Mouse (Mus musculus) kidney, embryonic 14.5 days (tissue): ENCODE results near the gene Npas1. TPM values are rescaled to one million over a fixed set of nuclear protein-coding genes. Genes with fewer than 3 reads are reported as not detected.
A peak's percentile ranks its signal among the peaks of the same experiment; 100 is the strongest.

Experiments
- ATAC-seq: fragments of 200-750 bp; cut with Nextera tagmentation; 2 replicates; pipeline ENCODE4 v1.8.0; 2017; ENCODE audit warnings: moderate number of reproducible peaks, mild to moderate bottlenecking, moderate TSS enrichment, moderate library complexity; ENCODE audit not compliant: low FRiP score, low TSS enrichment
- H3K27ac ChIP-seq: fragments of 300-500 bp; sonication (generic); 2 replicates; pipeline ENCODE4 v1.5.1; 2014; ENCODE audit warnings: low read depth, mild to moderate bottlenecking, low read length, moderate library complexity, mixed read lengths
- H3K27me3 ChIP-seq: fragments of 300-500 bp; sonication (generic); 2 replicates; pipeline ENCODE4 v1.6.1; 2014; ENCODE audit warnings: mild to moderate bottlenecking, low read length; ENCODE audit not compliant: control insufficient read depth, insufficient read depth
- H3K36me3 ChIP-seq: fragments of 300-500 bp; sonication (generic); 2 replicates; pipeline ENCODE4 v1.6.1; 2014; ENCODE audit warnings: low read length, mixed read lengths; ENCODE audit not compliant: control insufficient read depth, insufficient read depth
- H3K4me1 ChIP-seq: fragments of 300-500 bp; sonication (generic); 2 replicates; pipeline ENCODE4 v1.6.1; 2014; ENCODE audit warnings: low read length, mixed read lengths; ENCODE audit not compliant: control insufficient read depth, insufficient read depth
- H3K4me2 ChIP-seq: fragments of 300-500 bp; sonication (generic); replicated peaks from 2 replicates; pipeline ENCODE4 v1.6.1; 2014; ENCODE audit warnings: low read depth, mild to moderate bottlenecking, low read length
- H3K4me3 ChIP-seq: fragments of 300-500 bp; sonication (generic); 2 replicates; pipeline ENCODE4 v1.5.1; 2014; ENCODE audit warnings: mild to moderate bottlenecking, low read length
- H3K9ac ChIP-seq: fragments of 300-500 bp; sonication (generic); 2 replicates; pipeline ENCODE4 v1.6.1; 2014; ENCODE audit warnings: low read depth, mild to moderate bottlenecking, low read length, moderate library complexity
- H3K9me3 ChIP-seq: fragments of 300-500 bp; sonication (generic); 2 replicates; pipeline ENCODE4 v1.6.1; 2016; ENCODE audit warnings: low read length; ENCODE audit not compliant: control insufficient read depth
- WGBS: fragments of 180-500 bp; shearing (Covaris S2); extraction: QIAGEN DNeasy Blood & Tissue Kit; methylation state at CpG from one replicate; pipeline ENCODE4 v1.1.7; 2014; 5-methylcytosine and 5-hydroxymethylcytosine counted together
- polyA plus RNA-seq: library from polyadenylated mRNA; unstranded; fragments of >200 nt; fragmentation: Nextera tagmentation; extraction: Ambion mirVana; gene quantifications from 2 replicates; pipeline ENCODE4 v1.2.1, GENCODE M21; 2014

The Npas1 gene
- polyA plus RNA-seq, 1 experiment from 2014 or later, result not detected

- H3K4me1 ChIP-seq, result no peaks in the 10 kb centered on the region
- peaks cover 9% of the 10 kb centered on the region; the same call in 1 of the 2 replicates for H3K27me3 ChIP-seq
- H3K4me3 ChIP-seq, result no peak overlapping the region
- ATAC-seq, result no peak; the same call in 1 of the 2 replicates
- no peaks in the 10 kb centered on the region for H3K36me3 ChIP-seq
- no peak overlapping the region for H3K4me2 ChIP-seq
- no peak overlapping the region for H3K27ac ChIP-seq
- no peaks in the 10 kb centered on the region for H3K9me3 ChIP-seq
- no peak overlapping the region for H3K9ac ChIP-seq
- WGBS, result 20% methylated on average over 8 of the region's 8 CpGs
These were observed 12.4 kb downstream of the Npas1 start for GRCm38 (mm10) chr7:16465160-16465559.

- H3K27me3 ChIP-seq, result peaks cover 7% of the 10 kb centered on the region; the same call in 1 of the 2 replicates
- no peaks in the 10 kb centered on the region for H3K9me3 ChIP-seq
- ATAC-seq, result peak; percentile 30; the same call in 1 of the 2 replicates
- H3K4me1 ChIP-seq, result no peaks in the 10 kb centered on the region
- no peak overlapping the region for H3K27ac ChIP-seq
- WGBS, result 2% methylated on average over 14 of the region's 14 CpGs
- H3K9ac ChIP-seq, result no peak overlapping the region
- H3K4me3 ChIP-seq, result no peak overlapping the region
- no peaks in the 10 kb centered on the region for H3K36me3 ChIP-seq
- H3K4me2 ChIP-seq, result no peak overlapping the region
These were observed 14.3 kb downstream of the Npas1 start for GRCm38 (mm10) chr7:16463214-16463613.

GRCm38 (mm10) chr7:16461705-16462104 lies 15.8 kb downstream of the Npas1 start:
- H3K36me3 ChIP-seq, result no peaks in the 10 kb centered on the region
- no peak overlapping the region for H3K27ac ChIP-seq

GRCm38 (mm10) chr7:16461151-16461550 lies 16.4 kb downstream of the Npas1 start:
- Histone ChIP-seq H3K27me3 (peaks cover 6% of the 10 kb centered on the region; the same call in 1 of the 2 replicates), H3K36me3 (no peaks in the 10 kb centered on the region), H3K9ac (no peak overlapping the region), H3K27ac (no peak overlapping the region), H3K9me3 (no peaks in the 10 kb centered on the region), H3K4me1 (no peaks in the 10 kb centered on the region), H3K4me3 (no peak overlapping the region), H3K4me2 (no peak overlapping the region)
- 51% methylated on average over 6 of the region's 6 CpGs for WGBS
- no peak for ATAC-seq

More at GRCm38 (mm10) chr7:16461705-16462104, 15.8 kb downstream of the Npas1 start:
- Histone ChIP-seq H3K9ac (no peak overlapping the region), H3K27me3 (peaks cover 6% of the 10 kb centered on the region; the same call in 1 of the 2 replicates), H3K4me1 (no peaks in the 10 kb centered on the region), H3K4me3 (no peak overlapping the region), H3K9me3 (no peaks in the 10 kb centered on the region), H3K4me2 (no peak overlapping the region)
- ATAC-seq, result no peak
- 77% methylated on average over 6 of the region's 6 CpGs for WGBS

- Histone ChIP-seq H3K36me3 (no peaks in the 10 kb centered on the region), H3K4me3 (no peak overlapping the region), H3K27ac (no peak overlapping the region), H3K9me3 (no peaks in the 10 kb centered on the region), H3K4me1 (no peaks in the 10 kb centered on the region), H3K9ac (no peak overlapping the region), H3K27me3 (peaks cover 6% of the 10 kb centered on the region; the same call in 1 of the 2 replicates), H3K4me2 (no peak overlapping the region)
- WGBS, result 37% methylated on average over 13 of the region's 13 CpGs
- ATAC-seq, result no peak
These were observed 17.0 kb downstream of the Npas1 start for GRCm38 (mm10) chr7:16460566-16460965.

GRCm38 (mm10) chr7:16456289-16456688 lies 21.2 kb downstream of the Npas1 start:
- H3K4me1 ChIP-seq, result peaks cover 4% of the 10 kb centered on the region; the same call in 1 of the 2 replicates
- no peak overlapping the region for H3K9ac ChIP-seq
- no peak for ATAC-seq
- H3K4me2 ChIP-seq, result no peak overlapping the region
- peaks cover 6% of the 10 kb centered on the region; the same call in 1 of the 2 replicates for H3K27me3 ChIP-seq
- WGBS, result 80% methylated on average over 5 of the region's 5 CpGs
- H3K36me3 ChIP-seq, result no peaks in the 10 kb centered on the region
- H3K9me3 ChIP-seq, result no peaks in the 10 kb centered on the region
- no peak overlapping the region for H3K4me3 ChIP-seq
- no peak overlapping the region for H3K27ac ChIP-seq

- Histone ChIP-seq H3K4me1 (peaks cover 4% of the 10 kb centered on the region; the same call in 1 of the 2 replicates), H3K4me2 (no peak overlapping the region), H3K27me3 (no peaks in the 10 kb centered on the region), H3K36me3 (no peaks in the 10 kb centered on the region), H3K4me3 (no peak overlapping the region), H3K27ac (no peak overlapping the region), H3K9me3 (no peaks in the 10 kb centered on the region), H3K9ac (no peak overlapping the region)
- ATAC-seq, result no peak
- 93% methylated on average over 14 of the region's 14 CpGs for WGBS
These were observed 22.5 kb downstream of the Npas1 start for GRCm38 (mm10) chr7:16455016-16455415.

GRCm38 (mm10) chr7:16453118-16453711 lies 24.3 kb downstream of the Npas1 start:
- 0% methylated on average over 23 of the region's 23 CpGs for WGBS

GRCm38 (mm10) chr7:16452587-16453073 lies 24.9 kb downstream of the Npas1 start, which contains the start of gene Tmem160:
Gene Tmem160, plus strand, starts transcription at chr7:16452779.
- Histone ChIP-seq H3K27ac (no peak within 1 kb of the TSS), H3K4me2 (peak within 1 kb of the TSS; percentile 59), H3K9ac (peak within 1 kb of the TSS; percentile 51), H3K4me1 (peaks cover 4% of the 10 kb centered on the region; the same call in 1 of the 2 replicates), H3K36me3 (no peaks in the 10 kb centered on the region), H3K9me3 (no peaks in the 10 kb centered on the region), H3K4me3 (peak within 1 kb of the TSS; percentile 64), H3K27me3 (no peaks in the 10 kb centered on the region)
- peak; percentile 98 for ATAC-seq
- WGBS, result 2% methylated on average over 30 of the region's 30 CpGs

More at GRCm38 (mm10) chr7:16453118-16453711, 24.3 kb downstream of the Npas1 start:
- no peaks in the 10 kb centered on the region for H3K36me3 ChIP-seq
- H3K4me3 ChIP-seq, result peak overlapping the region; percentile 64
- peaks cover 4% of the 10 kb centered on the region; the same call in 1 of the 2 replicates for H3K4me1 ChIP-seq
- no peak overlapping the region for H3K27ac ChIP-seq
- peak overlapping the region; percentile 51 for H3K9ac ChIP-seq
- H3K27me3 ChIP-seq, result no peaks in the 10 kb centered on the region
- peak overlapping the region; percentile 59 for H3K4me2 ChIP-seq
- ATAC-seq, result peak; percentile 72
- H3K9me3 ChIP-seq, result no peaks in the 10 kb centered on the region
